Mouse (Mus musculus) brain, embryonic 14.5 days (tissue): ENCODE data around the gene Slc34a2.

Experiments
- CTCF ChIP-seq: fragments of 200-500 bp; IDR thresholded peaks from 2 replicates; pipeline ENCODE4 v1.5.1; 2012; ENCODE audit warnings: inconsistent platforms, mild to moderate bottlenecking, moderate library complexity, borderline replicate concordance; ENCODE audit not compliant: insufficient read depth, insufficient read length; ENCODE audit errors: extremely low read depth
- POLR2A ChIP-seq: fragments of 200-500 bp; IDR thresholded peaks from 2 replicates; pipeline ENCODE4 v1.6.1; 2012; ENCODE audit warnings: mild to moderate bottlenecking, inconsistent platforms, borderline replicate concordance; ENCODE audit not compliant: poor library complexity, insufficient read depth, insufficient read length, severe bottlenecking; ENCODE audit errors: extremely low read depth

- TF ChIP-seq POLR2A (no peak), CTCF (no peak)
These were observed 19.6 kb upstream of the Slc34a2 start for GRCm38 (mm10) chr5:53018316-53018715.
